Mouse (Mus musculus) MEL (cell line): ENCODE measurements around the gene Nup93. TPM values are rescaled to one million over a fixed set of nuclear protein-coding genes. Genes with fewer than 3 reads are reported as not detected.

Source experiments
- DNase-seq: peaks from one replicate; pipeline ENCODE4 v3.0.0; 2011; ENCODE audit warnings: low read depth, low spot score
- H3K27ac ChIP-seq: 2 replicates; pipeline ENCODE4 v1.5.1; 2012; ENCODE audit warnings: low read depth, mild to moderate bottlenecking, control low read depth, low read length, moderate library complexity; ENCODE audit not compliant: control insufficient read depth
- H3K27me3 ChIP-seq, 2 experiments: fragments of 150-350 bp in 1 of 2; sonication (generic) in 1 of 2; 2 replicates each; pipeline ENCODE4 v1.6.1; 2012; ENCODE audit warnings: low read length in 2 of 2, mild to moderate bottlenecking in 2 of 2, improper control_type of control experiment in 1 of 2, moderate library complexity in 1 of 2; ENCODE audit not compliant: insufficient read depth in 2 of 2, control insufficient read depth in 1 of 2
- H3K36me3 ChIP-seq, 2 experiments: 2 replicates each; pipeline ENCODE4 v1.6.1; 2012 to 2014; ENCODE audit warnings: low read length in 2 of 2, improper control_type of control experiment in 1 of 2, inconsistent platforms in 1 of 2, mild to moderate bottlenecking in 1 of 2; ENCODE audit not compliant: insufficient read depth in 2 of 2, control insufficient read depth in 1 of 2
- H3K4me1 ChIP-seq, 2 experiments: fragments of 150-350 bp in 1 of 2; sonication (generic) in 1 of 2; 2 replicates each; pipeline ENCODE4 v1.6.1; 2012; ENCODE audit warnings: low read length in 2 of 2, improper control_type of control experiment in 1 of 2, mild to moderate bottlenecking in 1 of 2; ENCODE audit not compliant: insufficient read depth in 2 of 2, control insufficient read depth in 1 of 2
- H3K4me3 ChIP-seq, 2 experiments: fragments of 150-350 bp in 1 of 2; sonication (generic) in 1 of 2; 2 replicates each; pipeline ENCODE4 v1.5.1; 2012; ENCODE audit warnings: low read depth in 2 of 2, low read length in 2 of 2, mild to moderate bottlenecking in 2 of 2, moderate library complexity in 2 of 2, control low read depth in 1 of 2, improper control_type of control experiment in 1 of 2; ENCODE audit not compliant: control insufficient read depth in 1 of 2, insufficient read depth in 1 of 2
- H3K79me2 ChIP-seq: 2 replicates; pipeline ENCODE4 v1.6.1; 2012; ENCODE audit warnings: mild to moderate bottlenecking, low read length, moderate library complexity; ENCODE audit not compliant: control insufficient read depth, poor library complexity, insufficient read depth
- H3K9ac ChIP-seq: 2 replicates; pipeline ENCODE4 v1.6.1; 2012; ENCODE audit warnings: low read depth, mild to moderate bottlenecking, control low read depth, low read length, moderate library complexity; ENCODE audit not compliant: control insufficient read depth, poor library complexity, severe bottlenecking
- H3K9me3 ChIP-seq: fragments of 150-350 bp; sonication (generic); replicated peaks from 2 replicates; pipeline ENCODE4 v1.6.1; 2012; ENCODE audit warnings: mild to moderate bottlenecking, low read length, improper control_type of control experiment, moderate library complexity; ENCODE audit not compliant: insufficient read depth
- BHLHE40 ChIP-seq: IDR thresholded peaks from 2 replicates; pipeline ENCODE4 v1.6.1; 2012; ENCODE audit warnings: low read depth, mild to moderate bottlenecking, inconsistent platforms, low read length, improper control_type of control experiment, borderline replicate concordance
- CHD1 ChIP-seq: IDR thresholded peaks from 2 replicates; pipeline ENCODE4 v1.6.1; 2012; ENCODE audit warnings: low read depth, mild to moderate bottlenecking, inconsistent platforms, low read length, improper control_type of control experiment
- CHD2 ChIP-seq: IDR thresholded peaks from 2 replicates; pipeline ENCODE4 v1.6.1; 2011; ENCODE audit warnings: low read length, improper control_type of control experiment
- E2F4 ChIP-seq: IDR thresholded peaks from 2 replicates; pipeline ENCODE4 v1.6.1; 2011; ENCODE audit warnings: low read depth, low read length, improper control_type of control experiment, borderline replicate concordance
- ELF1 ChIP-seq: IDR thresholded peaks from 2 replicates; pipeline ENCODE4 v1.6.1; 2014; ENCODE audit warnings: low read depth, mild to moderate bottlenecking, inconsistent platforms, low read length, improper control_type of control experiment, moderate library complexity
- EP300 ChIP-seq, 2 experiments: IDR thresholded peaks; 2 replicates each; pipeline ENCODE4 v1.6.1; 2011; ENCODE audit warnings: improper control_type of control experiment in 2 of 2, low read length in 2 of 2, low read depth in 1 of 2, mild to moderate bottlenecking in 1 of 2
- ETS1 ChIP-seq: IDR thresholded peaks from 2 replicates; pipeline ENCODE4 v1.6.1; 2012; ENCODE audit warnings: low read depth, mild to moderate bottlenecking, inconsistent platforms, low read length, improper control_type of control experiment, moderate library complexity
- GABPA ChIP-seq: IDR thresholded peaks from 2 replicates; pipeline ENCODE4 v1.6.1; 2012; ENCODE audit warnings: low read depth, mild to moderate bottlenecking, inconsistent platforms, low read length, improper control_type of control experiment, moderate library complexity
- GATA1 ChIP-seq: IDR thresholded peaks from 2 replicates; pipeline ENCODE4 v1.6.1; 2011; ENCODE audit warnings: low read depth, low read length, improper control_type of control experiment
- MAFK ChIP-seq: IDR thresholded peaks from 2 replicates; pipeline ENCODE4 v1.6.1; 2011; ENCODE audit warnings: low read depth, mild to moderate bottlenecking, low read length, improper control_type of control experiment, borderline replicate concordance
- MAX ChIP-seq: IDR thresholded peaks from 2 replicates; pipeline ENCODE4 v1.6.1; 2011; ENCODE audit warnings: low read length, improper control_type of control experiment
- MAZ ChIP-seq: IDR thresholded peaks from 2 replicates; pipeline ENCODE4 v1.6.1; 2012; ENCODE audit warnings: low read depth, mild to moderate bottlenecking, inconsistent platforms, low read length, improper control_type of control experiment
- MXI1 ChIP-seq: IDR thresholded peaks from 2 replicates; pipeline ENCODE4 v1.6.1; 2011; ENCODE audit warnings: mild to moderate bottlenecking, low read depth, low read length, improper control_type of control experiment
- POLR2A ChIP-seq, 2 experiments: IDR thresholded peaks; 2 replicates each; pipeline ENCODE4 v1.6.1; 2011 to 2012; ENCODE audit warnings: low read length in 2 of 2, mild to moderate bottlenecking in 2 of 2, control low read depth in 1 of 2, improper control_type of control experiment in 1 of 2, low read depth in 1 of 2, moderate library complexity in 1 of 2; ENCODE audit not compliant: control insufficient read depth in 1 of 2, insufficient read depth in 1 of 2, poor library complexity in 1 of 2
- POLR2AphosphoS2 ChIP-seq: IDR thresholded peaks from 2 replicates; pipeline ENCODE4 v1.6.1; 2011; ENCODE audit warnings: low read length, improper control_type of control experiment
- RAD21 ChIP-seq: IDR thresholded peaks from 2 replicates; pipeline ENCODE4 v1.6.1; 2011; ENCODE audit warnings: mild to moderate bottlenecking, low read depth, low read length, improper control_type of control experiment
- RCOR1 ChIP-seq: IDR thresholded peaks from 2 replicates; pipeline ENCODE4 v1.6.1; 2012; ENCODE audit warnings: low read depth, mild to moderate bottlenecking, inconsistent platforms, low read length, improper control_type of control experiment
- SIN3A ChIP-seq: IDR thresholded peaks from 2 replicates; pipeline ENCODE4 v1.6.1; 2012; ENCODE audit warnings: low read length, improper control_type of control experiment, inconsistent platforms
- SMC3 ChIP-seq: IDR thresholded peaks from 2 replicates; pipeline ENCODE4 v1.6.1; 2011; ENCODE audit warnings: low read depth, low read length, improper control_type of control experiment
- TBP ChIP-seq: IDR thresholded peaks from 2 replicates; pipeline ENCODE4 v1.8.0; 2011; ENCODE audit warnings: low read depth, low read length, improper control_type of control experiment
- TCF12 ChIP-seq: IDR thresholded peaks from 2 replicates; pipeline ENCODE4 v1.6.1; 2014; ENCODE audit warnings: low read depth, mild to moderate bottlenecking, inconsistent platforms, low read length, improper control_type of control experiment, moderate library complexity
- UBTF ChIP-seq: IDR thresholded peaks from 2 replicates; pipeline ENCODE4 v1.6.1; 2012; ENCODE audit warnings: low read depth, mild to moderate bottlenecking, inconsistent platforms, low read length, improper control_type of control experiment, moderate library complexity, borderline replicate concordance; ENCODE audit not compliant: insufficient read depth
- USF1 ChIP-seq: IDR thresholded peaks from 2 replicates; pipeline ENCODE4 v1.6.1; 2014; ENCODE audit warnings: low read depth, mild to moderate bottlenecking, inconsistent platforms, low read length, improper control_type of control experiment, moderate library complexity
- USF2 ChIP-seq, 2 experiments: IDR thresholded peaks; 2 replicates each; pipeline ENCODE4 v1.6.1; 2011 to 2012; ENCODE audit warnings: improper control_type of control experiment in 2 of 2, low read length in 2 of 2, borderline replicate concordance in 1 of 2, inconsistent platforms in 1 of 2, low read depth in 1 of 2, mild to moderate bottlenecking in 1 of 2; ENCODE audit not compliant: insufficient read depth in 1 of 2
- ZC3H11A ChIP-seq: IDR thresholded peaks from 2 replicates; pipeline ENCODE4 v1.6.1; 2012; ENCODE audit warnings: low read depth, mild to moderate bottlenecking, inconsistent platforms, low read length, improper control_type of control experiment
- ZMIZ1 ChIP-seq: IDR thresholded peaks from 2 replicates; pipeline ENCODE4 v1.6.1; 2012; ENCODE audit warnings: low read depth, mild to moderate bottlenecking, inconsistent platforms, low read length, improper control_type of control experiment, moderate library complexity
- ZNF384 ChIP-seq: IDR thresholded peaks from 2 replicates; pipeline ENCODE4 v1.6.1; 2012; ENCODE audit warnings: low read depth, mild to moderate bottlenecking, inconsistent platforms, low read length, improper control_type of control experiment
- polyA plus RNA-seq, 2 experiments: library from polyadenylated mRNA; stranded (reverse) in 1 of 2; unstranded in 1 of 2; fragments of >175 nt in 1 of 2; fragments of >200 nt in 1 of 2; gene quantifications; 2 replicates each; pipeline versions ENCODE4 v1.2.1 to v1.2.4; 2012; ENCODE audit warnings: low replicate concordance in 2 of 2, low read depth in 1 of 2; ENCODE audit not compliant: insufficient read length in 2 of 2, insufficient read depth in 1 of 2, missing spikeins in 1 of 2
- total RNA-seq: library from RNA; depleted of rRNA; stranded (reverse); fragments of 300-350 nt; gene quantifications from 2 replicates; pipeline ENCODE4 v1.2.3, GENCODE M21; 2012

The Nup93 gene
- total and polyA plus RNA-seq, 3 experiments: 71.6 to 292 (median 110) TPM

GRCm38 (mm10) chr8:94346264-94346663, 131.9 kb downstream of the Nup93 start:
- no peaks in the 10 kb centered on the region for H3K79me2 ChIP-seq
- H3K9ac ChIP-seq: no peak overlapping the region
- H3K27ac ChIP-seq: no peak overlapping the region
- DNase-seq: no peak
- no peaks in the 10 kb centered on the region; a peak in 1 of 4 replicates for H3K27me3 ChIP-seq
- H3K9me3 ChIP-seq: no peaks in the 10 kb centered on the region
- TF ChIP-seq GABPA: no peak
- no peak for TF ChIP-seq ETS1
- no peak for TF ChIP-seq GATA1
- TF ChIP-seq USF2 (IDR thresholded peaks at IDR 0.05; ENCODE audit: borderline replicate concordance in 1 of 2, insufficient read depth in 1 of 2, low read depth in 1 of 2, low read length in 2 of 2): no peak
- no peak for TF ChIP-seq SIN3A
- no peak for TF ChIP-seq TBP
- no peak for TF ChIP-seq CHD1
- no peak for TF ChIP-seq MAZ
- no peak for TF ChIP-seq POLR2A (IDR thresholded peaks at IDR 0.05; ENCODE audit: control insufficient read depth in 1 of 2, insufficient read depth in 1 of 2, low read depth in 1 of 2, low read length in 2 of 2, poor library complexity in 1 of 2)
- no peak for TF ChIP-seq RAD21
- no peak for TF ChIP-seq CHD2
- no peak for TF ChIP-seq MAX
- TF ChIP-seq ELF1: no peak
- TF ChIP-seq BHLHE40: no peak
- no peak for TF ChIP-seq MXI1
- TF ChIP-seq SMC3: no peak
- TF ChIP-seq UBTF: no peak
- no peak for TF ChIP-seq TCF12
- no peak for TF ChIP-seq USF1
- H3K4me1 ChIP-seq: no peaks in the 10 kb centered on the region
- H3K4me3 ChIP-seq: no peak overlapping the region
- no peaks in the 10 kb centered on the region for H3K36me3 ChIP-seq

- no peak overlapping the region for H3K27ac ChIP-seq
Observed at GRCm38 (mm10) chr8:94348425-94348824, 134.1 kb downstream of the Nup93 start.

More at GRCm38 (mm10) chr8:94348425-94348824, 134.1 kb downstream of the Nup93 start:
- Histone ChIP-seq H3K79me2 (no peaks in the 10 kb centered on the region), H3K4me3 (no peak overlapping the region), H3K27me3 (peaks cover 0 to 3% of the 10 kb centered on the region in 2 experiments; a peak in 1 of 4 replicates), H3K36me3 (no peaks in the 10 kb centered on the region), H3K9me3 (no peaks in the 10 kb centered on the region), H3K9ac (no peak overlapping the region), H3K4me1 (no peaks in the 10 kb centered on the region)
- TF ChIP-seq MAFK: no peak
- TF ChIP-seq MAX: no peak
- no peak for TF ChIP-seq ZNF384
- no peak for TF ChIP-seq EP300 (IDR thresholded peaks at IDR 0.05; ENCODE audit: low read depth in 1 of 2, low read length in 2 of 2)
- no peak for TF ChIP-seq BHLHE40
- no peak for TF ChIP-seq MAZ
- no peak for TF ChIP-seq ZC3H11A
- no peak for TF ChIP-seq E2F4
- no peak for TF ChIP-seq POLR2A (IDR thresholded peaks at IDR 0.05; ENCODE audit: control insufficient read depth in 1 of 2, insufficient read depth in 1 of 2, low read depth in 1 of 2, low read length in 2 of 2, poor library complexity in 1 of 2)
- TF ChIP-seq ELF1: no peak
- no peak for TF ChIP-seq RCOR1
- TF ChIP-seq RAD21: no peak
- no peak for TF ChIP-seq USF2 (IDR thresholded peaks at IDR 0.05; ENCODE audit: borderline replicate concordance in 1 of 2, insufficient read depth in 1 of 2, low read depth in 1 of 2, low read length in 2 of 2)
- no peak for TF ChIP-seq GATA1
- no peak for TF ChIP-seq SIN3A
- TF ChIP-seq ETS1: no peak
- no peak for TF ChIP-seq POLR2AphosphoS2
- no peak for TF ChIP-seq ZMIZ1
- DNase-seq: no peak
